Mouse (Mus musculus) lung, postnatal 0 days (tissue): ENCODE results near the gene E2f4.
A peak's percentile ranks its signal among the peaks of the same experiment; 100 is the strongest.

Experiments
- CTCF ChIP-seq: IDR thresholded peaks from 2 replicates; pipeline ENCODE4 v1.5.1; 2016; ENCODE audit warnings: antibody characterized with exemption, mild to moderate bottlenecking
- EP300 ChIP-seq: IDR thresholded peaks from 2 replicates; pipeline ENCODE4 v1.6.1; 2016; ENCODE audit warnings: antibody characterized with exemption, mild to moderate bottlenecking, control low read depth

DNA sequence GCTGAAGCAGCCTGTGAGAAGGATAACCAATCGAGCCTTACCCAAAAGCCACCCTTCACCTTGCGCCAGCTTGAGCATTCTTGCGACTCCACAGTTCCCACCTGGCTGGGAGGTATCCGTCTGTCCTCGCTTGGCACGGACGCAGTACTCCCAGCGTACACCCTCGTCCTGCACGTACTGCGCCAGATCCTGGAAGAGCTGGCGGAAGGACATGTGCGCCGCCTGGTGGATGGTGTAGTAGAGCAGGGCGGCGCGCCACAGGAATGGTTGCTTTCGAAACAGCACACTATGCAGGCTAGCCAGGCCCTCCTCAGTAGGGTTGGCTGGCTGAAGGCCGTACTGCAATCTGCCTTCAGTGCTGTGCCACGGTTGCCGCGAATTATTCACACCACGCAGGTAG is 14.4 kb upstream of the E2f4 start:
- TF ChIP-seq CTCF (peak; percentile 99), EP300 (no peak)
